Mouse (Mus musculus): Measurements from ENCODE around the gene Tmtc1. TPM values are rescaled to one million over a fixed set of nuclear protein-coding genes. Genes with fewer than 3 reads are reported as not detected.

Tmtc1 gene
- total RNA-seq (2022): 10 to 100 TPM; 52.4 to 83.5 (median 65.3) TPM

DNA sequence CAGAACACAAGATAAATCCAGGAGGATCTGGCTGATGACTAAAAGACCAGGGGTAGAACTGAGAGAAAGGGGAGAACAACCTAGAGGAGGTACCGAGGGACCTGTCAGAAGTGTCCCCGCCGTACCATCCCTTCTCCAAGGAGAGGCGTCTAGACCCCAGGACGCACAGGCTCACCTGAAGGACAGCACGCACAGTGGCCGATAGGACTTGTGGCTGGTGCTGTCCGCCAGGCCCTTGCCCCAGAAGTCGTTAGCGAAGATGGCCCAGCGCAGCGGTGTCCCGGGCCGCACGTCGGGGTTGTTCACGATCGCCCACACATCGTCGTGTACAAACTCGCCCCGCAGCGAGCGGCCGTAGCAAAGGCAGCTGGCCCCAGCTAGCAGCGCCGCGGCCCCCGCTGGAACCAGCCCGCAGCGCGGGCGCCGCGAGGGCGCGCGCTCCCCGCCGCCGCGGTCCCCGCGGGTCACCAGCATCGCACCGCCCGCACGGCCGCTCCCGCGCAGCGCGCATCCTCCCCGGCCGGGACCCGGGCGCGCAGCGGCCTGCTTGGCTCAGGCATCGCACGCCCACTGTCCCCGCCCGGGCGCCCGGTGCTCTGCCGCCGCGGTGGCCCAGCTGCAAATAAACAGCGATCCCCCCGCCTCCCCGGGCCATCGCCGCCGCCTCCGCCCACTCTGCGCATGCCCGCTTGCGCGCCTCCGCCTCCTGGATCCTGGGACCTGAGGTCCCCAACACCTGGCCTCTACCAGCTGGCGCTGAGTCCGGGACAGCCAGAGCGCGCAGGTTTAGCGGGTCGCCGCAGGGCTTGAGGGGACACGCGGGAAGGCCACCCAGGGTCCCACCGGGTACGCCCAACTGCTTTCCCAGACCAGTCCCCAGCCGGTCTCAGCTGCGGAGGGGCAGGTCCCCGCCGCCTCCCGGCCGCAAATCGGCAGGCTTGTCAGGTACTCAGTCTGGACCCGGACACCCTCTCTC lies at the start of gene Tmtc1:
TSS of gene Tmtc1 (minus strand) at position 664 of the 976 bp plus-strand sequence.
- DNase-seq (ENCODE audit: low spot score in 2 of 2): peak; percentile 70 to 82

DNA sequence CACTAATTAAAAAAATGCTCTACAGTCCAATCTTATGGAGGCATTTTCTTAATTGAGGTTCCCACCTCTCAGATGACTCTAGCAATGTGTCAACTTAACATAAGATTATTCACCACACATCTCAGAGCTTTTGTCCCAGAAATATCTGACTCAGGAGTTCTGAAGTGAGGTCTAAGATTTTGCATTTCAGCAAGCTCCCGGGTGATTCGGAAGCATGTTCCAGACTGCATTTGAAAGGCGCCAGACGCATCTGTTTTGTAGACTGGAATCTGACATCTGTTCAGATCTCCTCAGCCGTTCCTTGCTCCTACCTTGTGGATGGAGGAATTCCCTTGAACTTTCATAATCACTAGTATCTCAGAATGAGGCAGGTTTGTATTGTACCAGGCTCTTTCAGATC lies 47.7 kb upstream of the Tmtc1 start:
- DNase-seq (ENCODE audit: low spot score in 2 of 2): no peak

DNA sequence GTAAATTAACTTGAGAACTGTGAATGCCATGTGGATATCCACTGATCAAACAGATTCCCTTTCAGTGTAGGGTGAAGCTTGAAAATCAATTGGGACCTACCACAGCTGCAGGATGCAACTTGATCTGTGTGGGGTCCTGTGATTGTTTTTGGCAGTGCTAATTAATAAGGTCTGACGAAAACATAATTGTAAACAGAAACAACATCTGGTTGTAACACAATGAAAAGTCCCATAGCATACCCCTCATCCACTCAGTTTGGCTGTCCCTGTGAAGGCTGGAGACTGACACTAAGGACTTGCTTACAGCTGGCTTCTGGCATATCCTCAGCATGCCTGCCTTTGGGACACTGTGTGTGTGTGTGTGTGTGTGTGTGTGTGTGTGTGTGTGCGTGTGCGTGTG lies 42.6 kb upstream of the Tmtc1 start:
- no peak for DNase-seq (ENCODE audit: low spot score in 2 of 2)

DNA sequence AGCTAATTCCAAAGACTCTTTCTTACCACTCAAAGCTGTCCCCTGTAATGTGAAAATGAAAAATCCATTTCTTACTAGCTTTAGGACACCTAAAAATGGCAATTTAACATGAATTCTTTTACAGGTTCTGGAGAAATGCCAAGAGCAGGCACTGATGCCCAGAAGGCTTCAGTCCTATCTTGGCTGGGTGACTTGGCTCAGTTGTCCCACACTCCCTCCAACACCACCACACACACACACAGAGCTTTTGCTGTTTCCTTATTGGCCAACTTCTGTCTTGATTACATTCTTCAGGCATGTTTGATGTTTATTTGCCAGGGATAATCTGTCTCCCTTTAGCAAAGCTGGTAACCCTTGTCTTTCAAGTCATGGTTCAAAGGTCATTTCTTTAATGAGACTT lies 37.7 kb upstream of the Tmtc1 start:
- no peak for DNase-seq (ENCODE audit: low spot score in 2 of 2)

DNA sequence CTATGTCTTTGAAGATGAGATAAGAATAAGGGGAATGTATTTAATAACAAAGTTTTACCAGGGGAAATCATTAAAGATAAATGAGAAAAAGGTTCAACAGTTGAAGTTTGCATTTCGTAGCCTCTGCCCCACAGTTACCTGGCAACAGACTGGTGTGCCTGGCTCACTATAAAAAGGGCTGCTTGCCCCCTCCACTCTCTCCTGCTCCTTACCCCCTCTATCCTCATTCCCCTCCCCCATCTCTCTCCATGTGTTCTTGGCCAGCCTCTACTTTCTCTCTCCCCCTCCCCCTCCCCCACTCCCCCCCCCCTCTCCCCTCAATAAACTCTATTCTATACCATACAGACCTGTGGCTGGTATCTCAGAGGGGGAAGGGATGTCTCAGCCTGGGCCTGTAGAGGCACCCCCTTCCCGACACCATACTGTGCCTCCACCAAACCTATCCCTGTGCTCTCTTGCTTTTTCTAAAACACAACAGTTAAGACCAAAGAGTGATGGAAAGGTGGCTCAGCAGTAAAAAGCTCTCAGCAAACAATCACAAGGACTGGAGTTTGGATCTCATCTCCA lies 35.6 kb upstream of the Tmtc1 start:
- DNase-seq (ENCODE audit: low spot score in 2 of 2): no peak

DNA sequence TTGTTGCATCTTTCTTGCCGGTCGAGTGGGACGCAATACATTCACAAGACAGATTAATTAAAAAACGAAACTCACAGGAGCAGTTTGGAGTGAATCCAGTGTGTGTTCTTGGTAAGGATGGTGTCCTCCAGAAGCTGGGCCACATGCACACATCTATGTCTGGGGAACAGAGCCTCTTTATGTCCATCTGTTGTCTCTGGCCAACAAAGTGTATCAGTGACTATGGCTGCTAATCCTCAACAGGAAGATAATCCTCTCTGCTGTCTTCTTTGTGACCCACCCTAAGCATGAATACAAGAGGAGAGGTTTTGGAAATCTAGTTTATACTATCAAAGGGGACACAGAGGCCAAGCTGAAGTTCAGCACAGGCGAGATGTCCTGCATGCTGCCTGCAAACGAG lies 34.2 kb upstream of the Tmtc1 start:
- DNase-seq (ENCODE audit: low spot score in 2 of 2): no peak

DNA sequence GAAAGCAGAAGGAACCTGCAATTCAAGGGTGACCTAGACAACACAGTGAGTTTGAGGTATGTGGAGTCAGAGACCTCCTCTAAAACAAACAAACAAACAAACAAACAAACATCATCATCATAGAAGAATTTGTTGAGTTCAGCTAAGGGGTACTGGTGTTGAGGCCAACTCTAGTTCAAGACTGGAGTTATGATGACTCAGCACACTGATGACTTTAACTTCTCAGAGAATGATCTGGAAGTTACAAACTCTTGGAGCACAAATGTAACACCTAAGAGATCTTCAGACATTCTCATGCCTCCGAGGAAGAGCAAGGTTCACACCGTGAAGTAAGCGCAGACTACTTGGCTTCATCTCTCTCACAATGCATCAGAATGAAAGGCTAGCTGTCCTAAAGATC lies 28.1 kb upstream of the Tmtc1 start:
- DNase-seq (ENCODE audit: low spot score in 2 of 2): no peak

DNA sequence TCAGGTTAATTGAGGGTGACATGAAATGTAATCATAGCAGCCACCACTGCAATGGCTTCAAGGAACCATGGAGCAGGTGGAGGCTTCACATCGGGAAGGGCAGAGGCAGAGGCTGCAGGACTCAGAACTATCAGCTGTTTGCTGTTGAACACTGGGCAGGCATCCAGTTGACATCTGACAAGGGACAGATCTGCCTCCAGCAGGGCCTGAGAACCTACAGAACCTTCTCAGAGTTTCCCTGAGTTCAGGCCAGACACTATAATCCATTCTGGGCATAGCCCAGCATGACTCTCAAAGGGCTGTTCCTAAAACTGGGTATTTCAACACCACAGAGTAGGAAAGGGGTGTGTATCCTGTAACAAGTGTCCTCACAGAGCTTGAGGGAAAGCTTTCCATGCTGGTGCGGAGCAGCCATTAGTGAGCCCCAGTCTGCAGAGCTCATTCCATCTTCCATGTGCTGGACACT lies 23.8 kb upstream of the Tmtc1 start:
- peak; percentile 68 to 80 for DNase-seq (ENCODE audit: low spot score in 2 of 2)

DNA sequence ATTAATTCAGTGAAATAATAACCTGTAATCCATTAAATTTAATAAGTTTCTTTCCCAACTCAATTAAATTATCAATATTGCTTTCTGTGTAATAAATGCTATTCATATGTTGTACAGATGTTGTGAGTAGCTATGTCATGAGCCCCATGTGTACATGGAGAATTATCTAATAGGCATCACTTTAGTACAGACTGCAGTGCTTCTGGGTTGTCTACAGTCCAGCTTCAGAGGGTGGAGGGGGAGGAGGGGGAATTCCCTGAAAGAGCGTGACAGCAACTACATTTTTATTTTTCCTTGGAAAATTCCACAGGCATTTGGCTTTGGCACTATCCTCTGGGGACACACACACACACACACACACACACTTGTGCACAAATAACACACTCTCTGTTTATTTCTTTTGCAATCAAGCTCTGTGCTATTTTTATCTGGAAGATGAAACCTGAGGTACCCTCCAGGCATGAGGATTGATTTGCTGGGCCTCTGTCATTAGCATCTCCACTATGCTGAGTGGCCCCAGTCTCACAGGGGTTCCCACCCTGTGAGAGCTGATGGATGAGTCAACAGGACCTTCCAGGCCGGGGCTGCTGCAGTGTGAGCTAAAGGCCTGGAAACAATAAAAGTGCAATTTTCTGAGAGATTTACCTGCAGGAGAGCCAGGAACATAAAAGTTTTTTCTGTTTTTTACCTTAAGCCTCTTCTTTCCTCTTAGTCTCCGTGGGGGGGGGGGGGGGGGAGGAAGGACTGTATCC lies 23.2 kb upstream of the Tmtc1 start:
- peak; percentile 4 to 17 for DNase-seq (ENCODE audit: low spot score in 2 of 2)

DNA sequence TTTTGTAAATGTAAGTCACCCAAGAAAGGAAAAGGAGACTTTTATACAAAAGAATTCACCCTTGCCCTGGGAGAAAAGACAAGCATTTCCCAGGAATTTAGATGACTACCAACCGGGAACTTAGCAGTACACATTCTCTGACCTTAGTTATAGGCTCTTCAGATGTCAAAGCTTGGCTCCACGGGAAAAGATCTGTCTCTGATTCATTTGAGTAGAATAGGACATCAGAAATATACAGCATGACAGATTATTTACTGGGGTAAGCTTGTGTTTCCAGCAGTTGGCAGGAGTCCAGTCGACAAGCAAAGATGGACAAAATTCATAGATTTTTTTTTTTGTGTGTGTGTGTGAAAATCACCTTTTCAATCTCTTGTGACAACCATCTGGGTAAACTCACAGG lies 15.4 kb upstream of the Tmtc1 start:
- DNase-seq (ENCODE audit: low spot score in 2 of 2): no peak

DNA sequence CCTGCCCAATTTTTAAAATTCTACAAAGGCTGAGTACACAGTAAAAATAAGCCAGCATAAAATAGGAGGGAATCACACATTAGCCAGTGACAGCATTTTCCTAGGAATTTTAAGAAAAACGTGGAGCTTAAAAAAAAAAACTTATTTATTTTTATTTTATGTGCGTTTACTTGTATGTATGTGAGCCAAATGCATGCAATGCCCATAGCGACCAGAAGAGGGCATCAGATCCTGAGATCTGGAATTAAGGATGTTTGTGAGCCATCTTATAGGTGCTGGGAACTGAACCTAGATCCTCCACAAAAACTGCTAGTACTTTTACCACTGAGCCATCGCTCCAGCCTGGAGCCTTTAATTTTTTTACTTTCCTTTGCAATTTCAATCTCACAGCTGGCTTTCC lies 11.3 kb upstream of the Tmtc1 start:
- DNase-seq (ENCODE audit: low spot score in 2 of 2): no peak

DNA sequence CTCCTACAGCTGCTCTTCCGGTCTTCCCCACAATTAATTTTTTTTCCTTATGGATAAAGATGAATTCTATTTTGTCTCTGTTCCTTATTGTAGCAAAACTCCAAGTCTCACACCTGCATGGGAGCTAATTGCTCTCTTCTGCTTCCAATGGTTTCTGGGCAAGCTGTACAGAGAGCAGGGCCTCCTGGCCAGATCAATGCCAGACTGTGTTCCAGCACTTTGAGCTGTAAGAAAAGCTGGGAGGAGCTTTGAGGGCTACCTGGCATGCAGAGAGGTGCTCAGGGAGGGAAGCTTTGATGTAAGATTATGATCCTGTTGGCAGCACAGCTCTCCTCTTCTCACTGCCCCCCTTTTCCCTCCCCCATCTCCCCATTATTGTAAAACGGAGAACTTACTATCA lies 10.6 kb upstream of the Tmtc1 start:
- no peak for DNase-seq (ENCODE audit: low spot score in 2 of 2)

DNA sequence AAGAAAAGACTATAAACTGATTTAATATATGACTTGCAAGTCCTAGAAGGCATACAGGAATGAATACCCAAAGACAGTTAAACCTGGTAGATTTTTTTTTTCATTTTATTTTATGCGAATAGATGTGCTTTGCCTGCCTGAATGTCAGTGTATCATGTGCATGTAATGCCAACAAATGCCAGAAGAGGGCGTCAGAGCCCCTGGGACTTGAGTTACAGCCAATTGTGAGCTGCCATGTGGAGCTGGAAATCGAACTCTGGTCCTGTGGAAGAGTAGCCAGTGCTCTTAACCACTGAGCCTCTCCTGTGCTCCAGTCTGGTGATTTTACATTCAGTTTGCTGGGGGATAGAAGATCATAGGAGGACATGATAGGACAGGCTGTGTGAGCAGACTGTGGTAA lies 4.0 kb upstream of the Tmtc1 start:
- no peak for DNase-seq (ENCODE audit: low spot score in 2 of 2)

DNA sequence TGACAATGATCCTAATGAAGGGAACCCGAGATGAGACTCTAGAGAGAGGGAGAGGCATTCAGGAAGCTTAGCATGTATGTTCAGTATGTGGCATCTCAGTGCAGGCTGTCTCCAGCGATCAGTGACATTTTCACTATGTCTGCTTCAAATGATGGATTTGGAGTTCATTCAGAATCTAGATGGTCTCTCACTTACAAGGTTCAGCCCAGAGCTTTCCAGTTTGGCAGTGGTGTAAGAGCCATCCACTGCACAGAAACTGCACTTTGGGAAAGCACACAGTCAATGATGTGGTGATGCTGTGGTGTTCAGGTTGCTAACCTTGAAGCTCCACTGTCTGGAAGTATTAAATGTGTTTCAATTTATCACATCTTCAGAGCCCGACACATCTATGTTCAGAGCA lies 1.9 kb upstream of the Tmtc1 start:
- DNase-seq (ENCODE audit: low spot score in 2 of 2): no peak

DNA sequence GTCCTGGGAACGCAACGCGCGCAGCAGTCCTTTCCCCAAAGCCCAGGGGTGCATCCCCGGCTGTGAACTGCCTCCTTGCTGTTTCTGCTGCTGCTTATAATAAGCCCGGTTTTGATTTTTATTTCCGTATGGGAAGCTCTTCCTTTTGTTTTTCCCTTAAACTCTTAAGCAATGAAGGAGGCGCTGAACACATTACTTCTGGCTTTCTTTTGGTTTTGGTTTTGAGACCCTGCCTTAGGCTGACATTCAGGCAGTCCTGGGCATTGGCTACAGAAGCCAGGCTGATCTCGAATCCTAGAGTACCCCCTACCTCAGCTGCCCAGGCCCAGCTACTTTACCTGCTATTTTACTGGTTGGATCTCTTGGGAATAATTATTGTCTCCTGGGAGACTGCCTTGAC lies 607 bp upstream of the Tmtc1 start:
- DNase-seq (ENCODE audit: low spot score in 2 of 2): peak in 1 of 2 experiments; percentile 14

DNA sequence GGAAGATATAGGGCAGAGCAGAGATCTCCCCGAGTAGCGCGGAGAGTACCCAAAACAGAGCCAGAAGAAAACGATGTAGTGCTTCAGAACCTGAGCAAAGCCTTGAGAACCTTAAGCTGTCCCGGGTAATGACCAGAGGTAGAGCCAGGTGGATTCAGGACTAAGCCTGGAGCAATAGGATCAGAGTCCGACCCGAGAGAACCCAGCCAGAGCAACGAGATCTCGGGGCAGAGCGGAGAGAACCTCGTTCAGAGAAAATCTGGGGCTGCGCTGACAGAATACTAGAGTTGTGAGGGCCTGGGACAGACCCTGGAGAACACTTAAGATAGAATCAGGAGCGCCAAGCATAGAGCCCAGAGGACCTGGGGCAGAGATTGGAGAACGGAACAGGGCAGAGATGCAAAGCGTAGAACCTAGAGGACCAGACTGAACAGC lies 881 bp downstream of the Tmtc1 start:
- peak in 1 of 2 experiments; percentile 13 for DNase-seq (ENCODE audit: low spot score in 2 of 2)

DNA sequence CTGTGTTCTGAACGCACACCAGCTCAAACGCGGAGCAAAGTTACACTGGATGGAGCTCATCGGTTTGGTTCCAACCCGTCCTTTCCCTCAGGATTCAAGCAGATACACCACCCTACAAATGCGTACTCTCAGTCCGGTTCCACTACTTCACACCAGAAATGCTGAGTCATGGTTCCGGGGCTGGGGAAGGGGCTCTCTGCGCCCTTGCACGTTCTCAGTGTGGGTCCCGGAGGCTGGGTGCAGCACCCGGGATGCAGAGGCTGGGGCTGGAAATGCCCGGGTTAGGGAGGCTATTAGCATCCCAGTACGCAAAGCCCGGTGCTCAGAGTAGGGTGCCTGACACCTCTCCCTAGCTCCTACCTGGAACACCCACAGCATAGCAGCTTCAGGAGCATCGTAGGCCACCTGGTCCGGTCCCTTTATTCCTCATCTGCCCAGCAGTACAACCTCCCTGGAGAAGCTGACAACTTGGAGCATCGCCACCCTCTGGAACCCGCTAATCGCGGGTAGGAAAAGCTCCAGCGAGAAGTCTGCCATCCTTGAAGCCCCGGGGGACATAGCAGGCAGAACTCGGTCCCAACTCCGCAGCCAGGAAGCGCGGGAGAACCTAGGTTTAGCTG lies 1.4 kb downstream of the Tmtc1 start:
- DNase-seq (ENCODE audit: low spot score in 2 of 2): peak in 1 of 2 experiments; percentile 16

DNA sequence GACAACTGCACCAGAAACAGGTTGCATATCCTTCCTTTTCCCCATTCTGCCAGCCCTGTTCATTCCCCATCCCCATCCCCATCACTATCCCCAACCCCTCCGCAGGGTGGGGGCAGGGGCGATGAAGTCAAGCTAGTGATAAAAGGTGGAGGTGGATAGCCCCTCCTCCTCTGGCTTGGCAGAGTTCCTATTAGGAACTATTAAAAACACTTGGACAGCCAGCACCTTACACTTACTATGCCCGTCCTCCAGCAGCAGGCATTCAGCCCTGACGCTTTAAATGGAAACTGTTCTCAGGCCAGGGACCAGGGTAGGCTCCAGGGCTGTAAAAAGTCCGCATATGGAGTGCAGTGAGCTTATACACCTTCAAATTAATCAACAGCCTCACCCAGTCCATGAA lies 2.3 kb downstream of the Tmtc1 start:
- DNase-seq (ENCODE audit: low spot score in 2 of 2): peak; percentile 33 to 49

DNA sequence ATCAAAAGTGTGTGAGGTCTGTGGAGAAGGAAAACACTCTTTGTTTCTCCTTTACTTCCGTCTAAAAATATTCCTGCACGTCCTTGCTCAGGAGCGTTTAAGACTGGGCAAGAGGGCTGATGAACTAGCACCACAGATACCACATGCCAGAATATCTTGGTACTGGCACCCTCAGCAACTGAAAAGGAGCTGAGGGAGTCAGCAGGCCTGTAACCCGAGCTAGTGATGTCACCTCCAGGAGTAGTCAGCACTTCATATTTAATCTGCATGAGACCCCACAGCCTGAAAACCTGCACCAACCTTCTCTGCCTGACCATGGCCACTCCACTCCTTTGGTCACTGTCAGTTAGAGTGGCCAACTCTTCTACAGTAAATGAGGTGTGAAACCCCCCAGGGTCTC lies 5.1 kb downstream of the Tmtc1 start:
- DNase-seq (ENCODE audit: low spot score in 2 of 2): peak; percentile 27 to 64

DNA sequence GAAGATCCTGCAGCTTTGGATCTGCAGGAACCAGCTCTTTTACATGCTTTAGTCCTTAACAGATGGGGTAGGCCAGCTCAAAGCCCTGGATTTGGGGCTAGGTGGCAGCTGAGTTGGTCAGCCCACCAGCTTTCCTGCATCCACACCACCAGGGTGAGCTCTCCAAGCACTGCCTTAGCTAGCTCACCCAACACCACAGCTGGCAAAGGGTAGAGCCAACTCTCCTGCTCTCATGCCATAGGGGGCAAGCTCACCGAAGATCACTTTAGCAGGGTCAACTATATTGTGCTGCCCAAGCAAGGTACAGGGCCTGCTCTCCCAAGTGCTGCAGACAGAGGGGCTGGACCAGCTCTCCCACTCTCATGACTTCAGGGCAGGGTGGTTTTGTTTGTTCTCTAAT lies 6.6 kb downstream of the Tmtc1 start:
- peak in 1 of 2 experiments; percentile 15 for DNase-seq (ENCODE audit: low spot score in 2 of 2)

DNA sequence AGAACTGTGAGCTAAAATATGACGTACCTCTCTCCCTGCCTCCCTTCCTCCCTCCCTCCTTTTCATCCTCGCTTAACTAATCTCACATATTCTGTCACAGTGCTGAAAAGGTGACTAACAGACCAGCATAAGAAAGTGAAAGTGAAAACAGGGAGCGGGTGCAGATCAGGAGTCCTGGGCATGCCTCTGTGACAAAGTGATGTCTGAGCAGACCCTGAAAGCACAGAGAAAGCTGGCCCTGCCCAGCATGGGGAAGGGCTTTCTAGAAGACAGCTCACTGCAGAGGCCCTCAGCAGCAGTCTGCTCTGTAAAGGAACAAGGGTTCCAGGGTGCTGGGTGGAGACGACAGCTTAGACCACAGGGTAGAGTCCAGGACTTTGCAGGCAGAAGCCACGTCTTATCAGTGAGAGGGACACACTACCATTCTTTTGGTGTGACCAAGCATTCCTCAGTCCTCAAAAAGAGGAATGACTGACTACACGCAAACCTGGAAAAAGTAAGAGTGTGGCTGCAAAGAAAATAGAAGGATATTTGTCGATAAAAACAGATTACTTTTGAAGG lies 7.7 kb downstream of the Tmtc1 start:
- no peak for DNase-seq (ENCODE audit: low spot score in 2 of 2)

Data from gastrocnemius, adult 8-10 months (tissue).